Mouse (Mus musculus) kidney, embryonic 14.5 days (tissue): Measurements from ENCODE around the gene Slc30a5. TPM values are rescaled to one million over a fixed set of nuclear protein-coding genes. Genes with fewer than 3 reads are reported as not detected.
"Not testable (repeated sequence)": the region's sequence is repeated elsewhere in the genome, so short reads cannot be mapped to it uniquely, and the experiment has no call there.

Experiments used
- ATAC-seq: fragments of 200-750 bp; cut with Nextera tagmentation; 2 replicates; pipeline ENCODE4 v1.8.0; 2017; ENCODE audit warnings: moderate number of reproducible peaks, mild to moderate bottlenecking, moderate TSS enrichment, moderate library complexity; ENCODE audit not compliant: low FRiP score, low TSS enrichment
- H3K27ac ChIP-seq: fragments of 300-500 bp; sonication (generic); 2 replicates; pipeline ENCODE4 v1.5.1; 2014; ENCODE audit warnings: low read depth, mild to moderate bottlenecking, low read length, moderate library complexity, mixed read lengths
- H3K27me3 ChIP-seq: fragments of 300-500 bp; sonication (generic); 2 replicates; pipeline ENCODE4 v1.6.1; 2014; ENCODE audit warnings: mild to moderate bottlenecking, low read length; ENCODE audit not compliant: control insufficient read depth, insufficient read depth
- H3K36me3 ChIP-seq: fragments of 300-500 bp; sonication (generic); 2 replicates; pipeline ENCODE4 v1.6.1; 2014; ENCODE audit warnings: low read length, mixed read lengths; ENCODE audit not compliant: control insufficient read depth, insufficient read depth
- H3K4me1 ChIP-seq: fragments of 300-500 bp; sonication (generic); 2 replicates; pipeline ENCODE4 v1.6.1; 2014; ENCODE audit warnings: low read length, mixed read lengths; ENCODE audit not compliant: control insufficient read depth, insufficient read depth
- H3K4me2 ChIP-seq: fragments of 300-500 bp; sonication (generic); replicated peaks from 2 replicates; pipeline ENCODE4 v1.6.1; 2014; ENCODE audit warnings: low read depth, mild to moderate bottlenecking, low read length
- H3K4me3 ChIP-seq: fragments of 300-500 bp; sonication (generic); 2 replicates; pipeline ENCODE4 v1.5.1; 2014; ENCODE audit warnings: mild to moderate bottlenecking, low read length
- H3K9ac ChIP-seq: fragments of 300-500 bp; sonication (generic); 2 replicates; pipeline ENCODE4 v1.6.1; 2014; ENCODE audit warnings: low read depth, mild to moderate bottlenecking, low read length, moderate library complexity
- H3K9me3 ChIP-seq: fragments of 300-500 bp; sonication (generic); 2 replicates; pipeline ENCODE4 v1.6.1; 2016; ENCODE audit warnings: low read length; ENCODE audit not compliant: control insufficient read depth
- WGBS: fragments of 180-500 bp; shearing (Covaris S2); extraction: QIAGEN DNeasy Blood & Tissue Kit; methylation state at CpG from one replicate; pipeline ENCODE4 v1.1.7; 2014; 5-methylcytosine and 5-hydroxymethylcytosine counted together
- polyA plus RNA-seq: library from polyadenylated mRNA; unstranded; fragments of >200 nt; fragmentation: Nextera tagmentation; extraction: Ambion mirVana; gene quantifications from 2 replicates; pipeline ENCODE4 v1.2.1, GENCODE M21; 2014

The Slc30a5 gene
- polyA plus RNA-seq, 1 experiment from 2014 or later = 65.9 TPM

GRCm38 (mm10) chr13:100825627-100826410 lies 7.4 kb downstream of the Slc30a5 start:
- Histone ChIP-seq H3K4me2 (no peak overlapping the region), H3K27ac (no peak overlapping the region), H3K9me3 (no peaks in the 10 kb centered on the region), H3K4me1 (0 out of 2 replicates have a peak, but pooled peaks cover 4% of the 10 kb centered on the region), H3K36me3 (peaks cover 63% of the 10 kb centered on the region), H3K4me3 (no peak overlapping the region), H3K9ac (no peak overlapping the region), H3K27me3 (no peaks in the 10 kb centered on the region)
- no peak for ATAC-seq
- WGBS = 88% methylated on average over 9 of the region's 9 CpGs

GRCm38 (mm10) chr13:100824916-100825315 lies 8.3 kb downstream of the Slc30a5 start:
- Histone ChIP-seq H3K4me3 (no peak overlapping the region), H3K9me3 (no peaks in the 10 kb centered on the region), H3K9ac (no peak overlapping the region), H3K4me2 (no peak overlapping the region), H3K4me1 (no peaks in the 10 kb centered on the region), H3K27ac (no peak overlapping the region), H3K36me3 (peaks cover 69% of the 10 kb centered on the region), H3K27me3 (no peaks in the 10 kb centered on the region)
- ATAC-seq = no peak
- WGBS = 95% methylated on average over 3 of the region's 3 CpGs

GRCm38 (mm10) chr13:100824306-100824705 lies 8.9 kb downstream of the Slc30a5 start:
- Histone ChIP-seq H3K4me1 (no peaks in the 10 kb centered on the region), H3K27ac (no peak overlapping the region), H3K27me3 (no peaks in the 10 kb centered on the region), H3K36me3 (peaks cover 74% of the 10 kb centered on the region), H3K4me2 (no peak overlapping the region), H3K4me3 (no peak overlapping the region), H3K9ac (no peak overlapping the region), H3K9me3 (no peaks in the 10 kb centered on the region)
- WGBS = 88% methylated on average over 6 of the region's 6 CpGs
- ATAC-seq = no peak

GRCm38 (mm10) chr13:100823863-100824262 lies 9.4 kb downstream of the Slc30a5 start:
- H3K36me3 ChIP-seq = peaks cover 78% of the 10 kb centered on the region
- 92% methylated on average over 3 of the region's 3 CpGs for WGBS

GRCm38 (mm10) chr13:100814451-100814850 lies 18.8 kb downstream of the Slc30a5 start:
- H3K36me3 ChIP-seq = peaks cover 71% of the 10 kb centered on the region
- no peaks in the 10 kb centered on the region for H3K9me3 ChIP-seq
- H3K4me1 ChIP-seq = no peaks in the 10 kb centered on the region
- no peak for ATAC-seq
- no peak overlapping the region for H3K4me2 ChIP-seq
- no peaks in the 10 kb centered on the region for H3K27me3 ChIP-seq
- no peak overlapping the region for H3K4me3 ChIP-seq
- 88% methylated on average over 6 of the region's 6 CpGs for WGBS
- H3K27ac ChIP-seq = no peak overlapping the region
- H3K9ac ChIP-seq = no peak overlapping the region

More at GRCm38 (mm10) chr13:100823863-100824262, 9.4 kb downstream of the Slc30a5 start:
- no peak overlapping the region for H3K9ac ChIP-seq
- no peak overlapping the region for H3K4me3 ChIP-seq
- no peaks in the 10 kb centered on the region for H3K9me3 ChIP-seq
- no peak for ATAC-seq
- no peaks in the 10 kb centered on the region for H3K4me1 ChIP-seq
- no peak overlapping the region for H3K4me2 ChIP-seq
- H3K27ac ChIP-seq = no peak overlapping the region
- no peaks in the 10 kb centered on the region for H3K27me3 ChIP-seq

- H3K9ac ChIP-seq = no peak overlapping the region
- peaks cover 71% of the 10 kb centered on the region for H3K36me3 ChIP-seq
- H3K9me3 ChIP-seq = no peaks in the 10 kb centered on the region
- no peaks in the 10 kb centered on the region for H3K27me3 ChIP-seq
- H3K4me2 ChIP-seq = no peak overlapping the region
- no peaks in the 10 kb centered on the region for H3K4me1 ChIP-seq
- H3K27ac ChIP-seq = no peak overlapping the region
- no peak overlapping the region for H3K4me3 ChIP-seq
- no peak for ATAC-seq
- WGBS = 85% methylated on average over 3 of the region's 3 CpGs
Measured at GRCm38 (mm10) chr13:100805776-100806175, 27.5 kb downstream of the Slc30a5 start.

- peaks cover 12% of the 10 kb centered on the region; the same call in 1 of the 2 replicates for H3K36me3 ChIP-seq
- WGBS = 90% methylated on average over 6 of the region's 6 CpGs
Measured at GRCm38 (mm10) chr13:100797171-100797570, 36.1 kb downstream of the Slc30a5 start.

GRCm38 (mm10) chr13:100789083-100789482 lies 44.1 kb downstream of the Slc30a5 start:
- no peak overlapping the region for H3K9ac ChIP-seq
- peaks cover 4% of the 10 kb centered on the region; the same call in 1 of the 2 replicates for H3K9me3 ChIP-seq
- no peak overlapping the region for H3K27ac ChIP-seq
- H3K4me1 ChIP-seq = peaks cover 10% of the 10 kb centered on the region
- peaks cover 10% of the 10 kb centered on the region; the same call in 1 of the 2 replicates for H3K36me3 ChIP-seq
- H3K4me3 ChIP-seq = no peak overlapping the region
- no peaks in the 10 kb centered on the region for H3K27me3 ChIP-seq
- H3K4me2 ChIP-seq = no peak overlapping the region
- 79% methylated on average over 3 of the region's 3 CpGs for WGBS
- ATAC-seq = no peak

More at GRCm38 (mm10) chr13:100797171-100797570, 36.1 kb downstream of the Slc30a5 start:
- H3K4me3 ChIP-seq = no peak overlapping the region
- H3K4me1 ChIP-seq = no peaks in the 10 kb centered on the region
- ATAC-seq = no peak
- H3K27me3 ChIP-seq = no peaks in the 10 kb centered on the region
- H3K9me3 ChIP-seq = peaks cover 4% of the 10 kb centered on the region; the same call in 1 of the 2 replicates
- no peak overlapping the region for H3K9ac ChIP-seq
- no peak overlapping the region for H3K27ac ChIP-seq
- H3K4me2 ChIP-seq = no peak overlapping the region

GRCm38 (mm10) chr13:100788057-100788456 lies 45.2 kb downstream of the Slc30a5 start:
- not testable (repeated sequence) for ATAC-seq, H3K4me2 ChIP-seq, H3K4me3 ChIP-seq, H3K9ac ChIP-seq, H3K27me3 ChIP-seq, H3K27ac ChIP-seq, H3K9me3 ChIP-seq
- 95% methylated on average over 12 of the region's 14 CpGs for WGBS
- Histone ChIP-seq H3K4me1 (peaks cover 16% of the 10 kb centered on the region), H3K36me3 (peaks cover 18% of the 10 kb centered on the region; the same call in 1 of the 2 replicates)
